Mouse (Mus musculus): ENCODE measurements around the gene Doxl2.

Gene Doxl2

DNA sequence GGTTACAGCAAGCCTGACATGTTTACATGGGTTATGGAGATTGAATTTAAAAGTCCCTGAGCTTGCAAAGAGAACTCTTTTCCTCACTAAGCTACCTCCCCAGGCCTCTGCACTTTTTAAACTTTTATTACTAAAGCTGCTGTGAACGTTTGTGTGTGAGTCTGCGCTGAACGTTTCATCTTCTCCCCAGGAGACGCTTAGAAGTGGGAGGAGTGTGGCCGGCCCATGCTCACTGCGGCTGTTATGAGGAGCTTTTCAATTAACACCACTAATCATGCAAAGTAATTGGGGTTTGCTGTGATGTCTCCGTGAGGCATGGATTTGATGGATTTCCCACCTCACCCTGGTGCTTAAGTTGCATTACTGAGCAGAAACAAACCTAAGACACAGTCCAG is 34.4 kb downstream of the Doxl2 start:
- no peak for DNase-seq (ENCODE audit: low read depth, low spot score)

DNA sequence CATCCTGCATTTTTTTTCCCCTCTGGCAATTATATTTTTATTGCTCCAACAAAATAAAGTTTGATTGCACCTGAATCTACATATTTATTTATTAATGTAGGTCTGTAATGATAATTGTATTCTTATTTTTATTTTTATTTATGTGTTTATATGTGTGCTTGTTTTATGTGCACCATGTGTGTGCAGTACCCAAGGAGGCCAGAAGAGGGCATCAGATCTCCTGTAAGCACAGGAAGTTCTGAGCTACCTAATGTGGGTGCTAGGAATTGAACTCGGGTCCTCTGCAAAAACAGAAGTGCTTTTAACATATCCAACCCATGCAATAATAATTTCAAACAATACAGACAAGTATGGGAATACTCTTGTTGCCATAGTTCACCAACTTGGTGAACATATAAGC is 34.9 kb downstream of the Doxl2 start:
- DNase-seq (ENCODE audit: low read depth, low spot score), result no peak

DNA sequence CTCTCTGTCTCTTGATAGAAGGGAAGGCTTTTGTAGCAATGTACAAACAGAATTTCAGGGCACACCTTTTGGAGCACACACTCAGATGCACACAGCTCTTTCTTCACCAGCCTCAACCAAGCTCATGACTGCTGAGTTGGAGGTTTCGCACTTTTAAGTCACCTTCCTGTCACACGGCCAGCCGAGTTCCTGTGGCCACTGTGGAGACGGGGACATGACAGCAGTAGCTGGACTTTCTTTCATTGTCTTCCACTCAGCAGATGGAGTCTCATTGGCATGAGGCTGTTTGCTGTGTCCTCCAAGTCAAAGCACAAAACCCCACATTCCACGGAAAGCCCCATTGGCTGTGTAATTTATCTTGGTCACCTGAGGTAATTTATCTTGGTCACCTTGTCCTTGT is 36.4 kb downstream of the Doxl2 start:
- DNase-seq (ENCODE audit: low read depth, low spot score), result no peak

DNA sequence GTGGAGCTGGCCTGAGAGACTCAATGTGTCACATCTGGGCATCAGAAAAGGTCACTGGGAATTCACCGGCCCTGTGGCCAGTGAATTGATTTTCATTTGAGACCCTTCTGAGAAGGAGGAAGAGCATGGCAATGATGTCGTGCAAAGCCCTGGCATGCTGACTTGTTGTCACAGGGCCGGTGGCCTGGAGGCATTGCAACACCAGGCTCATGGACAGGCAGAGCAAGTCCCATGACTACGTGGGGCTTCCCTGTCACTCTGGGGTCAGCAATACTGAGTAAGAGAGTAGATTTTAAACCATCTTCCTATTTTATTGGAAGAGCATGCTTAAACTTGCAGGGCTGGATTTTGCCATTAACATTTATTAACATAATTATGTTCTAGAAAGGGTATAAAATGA is 38.3 kb downstream of the Doxl2 start:
- no peak for DNase-seq (ENCODE audit: low read depth, low spot score)

DNA sequence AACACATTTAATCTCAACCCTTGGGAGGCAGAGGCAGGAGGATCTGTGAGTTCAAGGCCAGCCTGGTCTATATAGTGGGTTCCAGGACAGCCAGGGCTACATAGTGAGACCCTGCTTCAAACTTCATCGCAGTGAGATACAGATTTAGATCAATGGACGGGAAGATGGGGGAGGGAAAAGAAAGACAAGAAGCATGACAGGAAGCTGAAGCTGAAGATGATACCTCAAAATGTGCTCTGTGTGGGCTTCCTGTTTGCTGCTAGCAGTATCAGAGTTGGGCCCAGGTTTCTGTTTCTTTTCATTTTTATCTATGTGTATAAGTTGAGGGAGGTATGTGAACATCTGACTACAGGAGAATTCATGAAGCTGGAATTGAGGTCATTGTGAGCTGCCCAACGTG is 38.7 kb downstream of the Doxl2 start:
- DNase-seq (ENCODE audit: low read depth, low spot score), result no peak

DNA sequence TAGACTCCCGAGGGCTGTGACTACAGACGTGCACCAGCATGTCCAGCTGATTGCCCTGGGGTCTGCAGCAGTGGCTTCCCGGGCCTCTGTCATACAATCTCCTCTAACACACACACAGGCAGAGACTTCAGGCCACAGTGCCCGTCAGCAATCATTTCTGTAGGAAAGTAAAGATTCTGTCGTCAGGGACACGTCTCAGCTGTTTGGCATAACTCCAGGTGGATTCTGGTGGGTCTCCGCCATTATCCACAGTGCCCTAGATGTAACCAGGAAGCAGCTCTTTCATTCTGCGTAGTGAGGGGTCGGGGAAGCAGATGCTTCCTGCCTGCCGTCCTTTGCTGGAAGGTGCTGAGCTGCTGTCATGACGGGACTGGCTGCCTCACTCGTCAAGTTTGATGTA is 42.4 kb downstream of the Doxl2 start:
- DNase-seq (ENCODE audit: low read depth, low spot score), result no peak

DNA sequence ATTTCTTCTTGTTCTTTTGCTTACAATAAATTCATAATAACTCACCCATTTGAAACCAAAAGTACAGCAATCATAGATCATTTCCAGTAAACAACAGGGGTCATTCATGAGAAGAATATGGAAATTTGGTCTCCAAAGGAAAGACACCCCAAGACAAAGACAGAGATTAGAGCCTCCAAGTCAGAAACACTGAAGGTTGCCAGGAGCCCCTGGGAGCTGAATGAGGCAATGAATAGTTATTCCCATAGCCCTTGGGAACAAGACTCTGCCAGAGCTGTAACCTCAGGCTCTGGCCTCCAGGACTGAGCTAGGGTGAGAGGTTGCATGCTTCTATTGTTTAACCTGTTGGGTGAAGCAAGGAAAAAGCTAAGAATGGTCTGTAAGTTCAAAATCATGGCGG is 44.6 kb downstream of the Doxl2 start:
- DNase-seq (ENCODE audit: low read depth, low spot score), result no peak

DNA sequence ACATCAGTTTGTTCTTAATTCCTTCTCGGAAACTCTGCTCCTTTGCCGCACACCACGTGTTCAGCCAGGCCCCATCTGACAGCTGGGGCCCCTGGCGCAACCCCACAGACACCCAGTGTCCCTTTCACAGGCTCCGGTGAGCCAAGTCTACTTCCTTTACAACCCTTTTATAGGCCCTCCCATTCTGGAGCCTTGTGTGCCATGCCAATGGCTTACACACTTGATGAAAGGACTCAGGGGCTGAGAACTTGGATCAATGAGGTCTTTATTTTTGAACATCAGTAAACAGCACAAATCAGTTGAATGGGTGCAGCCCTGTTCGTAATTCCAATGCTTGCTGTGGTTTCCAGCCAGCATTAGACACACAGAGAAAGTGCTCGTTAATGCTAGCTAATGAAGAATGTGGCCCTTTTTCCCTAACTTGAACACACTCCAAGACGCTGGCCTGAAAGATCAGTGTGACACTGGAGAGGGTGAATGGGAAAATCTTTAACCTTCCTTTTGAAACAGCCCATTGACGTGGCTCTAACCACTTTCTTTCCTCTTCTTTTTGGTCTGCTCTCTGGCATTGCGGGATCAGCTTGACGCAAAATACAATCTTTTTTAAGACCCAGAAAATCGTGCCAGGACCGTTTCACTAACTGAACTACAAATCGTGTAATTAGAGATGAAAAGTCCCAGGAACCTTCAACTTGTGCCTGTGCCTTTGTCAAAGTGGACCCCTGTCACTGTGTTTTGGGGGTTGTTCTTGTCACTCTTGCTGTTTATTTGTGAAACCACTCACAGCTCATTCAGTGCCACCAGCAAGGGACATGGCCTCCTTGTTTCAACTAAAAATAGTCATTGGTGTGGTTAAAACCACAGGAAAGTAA is 46.6 kb downstream of the Doxl2 start:
- DNase-seq (ENCODE audit: low read depth, low spot score), result no peak

DNA sequence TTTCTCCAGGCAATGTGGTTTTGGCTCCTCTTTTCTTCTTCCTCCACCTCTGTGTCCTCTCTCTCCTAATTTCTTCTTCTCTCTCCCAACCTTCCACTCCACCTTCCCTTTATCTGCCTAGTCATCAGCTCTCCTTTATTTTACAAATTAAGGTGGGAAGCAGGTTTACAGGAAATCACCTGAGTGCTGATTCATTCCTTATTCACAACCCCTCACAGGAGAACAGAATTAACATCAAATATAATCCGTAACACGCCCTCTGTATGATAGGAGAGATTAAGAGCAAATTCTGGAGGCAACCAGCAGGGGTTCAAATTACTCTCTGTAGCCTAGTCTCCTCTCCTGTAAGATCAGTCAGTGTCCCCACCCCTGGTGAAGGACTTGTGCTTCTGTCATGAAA is 47.6 kb downstream of the Doxl2 start:
- no peak for DNase-seq (ENCODE audit: low read depth, low spot score)

DNA sequence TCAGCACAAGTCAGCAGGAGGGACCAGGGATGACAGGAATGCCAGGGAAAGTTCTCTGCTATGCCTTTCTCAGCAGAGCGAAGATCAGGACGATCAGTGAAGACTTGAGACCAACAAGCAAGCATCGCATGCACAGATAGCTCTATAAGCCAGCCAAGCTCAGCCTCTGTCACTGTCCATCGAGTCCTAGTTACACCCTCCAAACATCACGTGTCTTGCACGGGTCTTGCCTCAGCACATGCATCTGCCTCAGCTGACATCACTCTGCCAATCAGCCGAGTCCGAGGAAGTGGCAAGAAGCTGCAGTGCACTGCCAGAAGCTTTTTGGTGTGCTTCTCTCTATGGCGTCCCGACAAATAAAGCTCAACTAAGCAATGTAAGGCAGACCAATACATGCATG is 48.6 kb downstream of the Doxl2 start:
- DNase-seq (ENCODE audit: low read depth, low spot score), result no peak

DNA sequence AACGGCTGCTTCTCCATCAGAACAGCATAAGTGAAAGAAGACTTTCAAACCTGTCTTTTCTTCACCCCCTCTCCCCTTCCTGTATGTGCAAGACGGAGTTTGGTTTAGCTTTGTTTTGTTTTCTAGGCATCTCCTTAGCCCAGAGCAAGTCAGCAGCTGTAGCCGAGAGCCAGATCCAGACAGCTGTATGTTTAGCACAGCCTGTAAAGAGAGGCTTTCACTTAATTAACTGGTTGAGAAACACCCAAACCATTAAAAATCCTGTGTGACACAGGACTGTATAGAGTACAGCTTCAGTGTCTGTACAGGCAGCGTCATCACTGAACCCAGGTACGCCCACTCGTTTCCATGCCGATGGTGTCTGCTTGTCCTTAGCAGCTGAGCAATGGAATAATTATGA is 50.5 kb downstream of the Doxl2 start:
- DNase-seq (ENCODE audit: low read depth, low spot score), result no peak

DNA sequence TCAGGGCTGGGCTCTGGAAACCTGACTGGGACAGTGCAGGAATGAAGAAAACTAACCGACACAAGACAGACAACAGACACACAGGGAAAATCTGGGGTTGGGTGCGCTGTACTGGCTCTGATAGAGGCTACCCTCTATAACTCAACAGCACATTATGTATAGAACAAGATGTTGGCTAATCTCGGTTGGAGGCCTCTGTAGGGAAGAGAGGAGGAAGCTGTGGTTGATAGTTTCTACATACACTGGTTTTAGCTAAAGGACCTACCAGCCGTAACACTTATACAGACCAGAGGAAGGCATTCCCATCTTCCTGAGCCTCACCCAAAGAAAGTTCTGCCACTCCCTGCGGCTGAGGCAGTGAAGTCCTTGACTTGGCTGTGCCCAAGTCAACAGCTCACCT is 51.7 kb downstream of the Doxl2 start:
- no peak for DNase-seq (ENCODE audit: low read depth, low spot score)

DNA sequence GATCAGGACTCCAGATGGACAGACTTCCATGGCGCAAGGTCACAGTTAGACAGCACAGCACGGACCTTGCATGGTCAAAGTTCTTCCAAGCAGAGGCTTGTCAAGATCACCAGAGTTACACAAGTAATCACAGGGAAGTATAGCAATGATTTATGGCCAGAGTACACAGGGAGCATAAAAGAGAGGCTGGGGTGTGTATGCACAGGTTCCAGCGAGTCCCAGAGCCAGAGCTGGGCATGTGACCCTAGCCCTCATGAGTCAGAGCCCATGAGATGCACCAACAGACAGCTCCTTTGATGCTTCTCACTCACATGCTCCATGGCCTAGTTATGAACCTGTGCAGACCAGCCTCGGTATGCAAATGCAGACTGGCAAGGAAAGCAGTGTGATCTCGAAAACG is 53.3 kb downstream of the Doxl2 start:
- no peak for DNase-seq (ENCODE audit: low read depth, low spot score)

Data from mesoderm, embryonic 11.5 days (tissue).